Mouse (Mus musculus) mesoderm, embryonic 11.5 days (tissue): ENCODE data around the gene Tnni3k.

Experiments used
- DNase-seq: peaks from one replicate; pipeline ENCODE4 v3.0.0-alpha.2; 2012; ENCODE audit warnings: low read depth, low spot score

Gene Tnni3k

GRCm38 (mm10) chr3:154825739-154826138 lies 229.5 kb downstream of the Tnni3k start:
- DNase-seq = no peak

GRCm38 (mm10) chr3:154824713-154825112 lies 230.5 kb downstream of the Tnni3k start:
- no peak for DNase-seq

GRCm38 (mm10) chr3:154819684-154820083 lies 235.5 kb downstream of the Tnni3k start:
- DNase-seq = peak; percentile 82

- peak; percentile 73 for DNase-seq
Observed at GRCm38 (mm10) chr3:154817732-154818131, 237.5 kb downstream of the Tnni3k start.

GRCm38 (mm10) chr3:154816801-154817625 lies 238.2 kb downstream of the Tnni3k start:
- peak; percentile 28 for DNase-seq

GRCm38 (mm10) chr3:154816231-154816630 lies 239.0 kb downstream of the Tnni3k start:
- DNase-seq = no peak

- no peak for DNase-seq
Observed at GRCm38 (mm10) chr3:154815606-154816005, 239.6 kb downstream of the Tnni3k start.

GRCm38 (mm10) chr3:154812893-154813292 lies 242.3 kb downstream of the Tnni3k start:
- DNase-seq = no peak

- DNase-seq = no peak
Observed at GRCm38 (mm10) chr3:154811833-154812232, 243.4 kb downstream of the Tnni3k start.

- DNase-seq = no peak
Observed at GRCm38 (mm10) chr3:154811281-154811680, 243.9 kb downstream of the Tnni3k start.

GRCm38 (mm10) chr3:154810273-154810870 lies 244.8 kb downstream of the Tnni3k start:
- DNase-seq = no peak

GRCm38 (mm10) chr3:154806626-154807025 lies 248.6 kb downstream of the Tnni3k start:
- peak; percentile 67 for DNase-seq

- DNase-seq = no peak
Observed at GRCm38 (mm10) chr3:154800888-154801429, 254.2 kb downstream of the Tnni3k start.

- no peak for DNase-seq
Observed at GRCm38 (mm10) chr3:154800454-154800853, 254.8 kb downstream of the Tnni3k start.

GRCm38 (mm10) chr3:154798806-154799205 lies 256.4 kb downstream of the Tnni3k start:
- DNase-seq = no peak

- DNase-seq = no peak
Observed at GRCm38 (mm10) chr3:154793571-154793970, 261.6 kb downstream of the Tnni3k start.

GRCm38 (mm10) chr3:154787611-154788010 lies 267.6 kb downstream of the Tnni3k start:
- DNase-seq = no peak

GRCm38 (mm10) chr3:154786354-154786753 lies 268.9 kb downstream of the Tnni3k start:
- no peak for DNase-seq

- no peak for DNase-seq
Observed at GRCm38 (mm10) chr3:154778836-154779595, 276.2 kb downstream of the Tnni3k start.

- DNase-seq = no peak
Observed at GRCm38 (mm10) chr3:154771651-154772050, 283.6 kb downstream of the Tnni3k start.

- no peak for DNase-seq
Observed at GRCm38 (mm10) chr3:154766321-154766720, 288.9 kb downstream of the Tnni3k start.

GRCm38 (mm10) chr3:154764115-154764514 lies 291.1 kb downstream of the Tnni3k start:
- no peak for DNase-seq
